Mouse (Mus musculus): ENCODE results near the gene Plcb4. TPM values are rescaled to one million over a fixed set of nuclear protein-coding genes. Genes with fewer than 3 reads are reported as not detected.

Plcb4 gene
- polyA plus RNA-seq, 1 experiment from 2014 or later, result 15.9 TPM

GRCm38 (mm10) chr2:135820691-135821090, 161.9 kb downstream of the Plcb4 start:
- no peak overlapping the region for H3K4me3 ChIP-seq
- 80% methylated on average over 2 of the region's 2 CpGs for WGBS
- no peaks in the 10 kb centered on the region for H3K4me1 ChIP-seq
- no peaks in the 10 kb centered on the region for H3K36me3 ChIP-seq (replicated peaks)
- no peaks in the 10 kb centered on the region for H3K9me3 ChIP-seq
- no peak overlapping the region for H3K27ac ChIP-seq
- no peaks in the 10 kb centered on the region for H3K27me3 ChIP-seq (ENCODE audit: poor library complexity, severe bottlenecking)
- no peak for DNase-seq (ENCODE audit: extremely low spot score, low spot score)

DNA sequence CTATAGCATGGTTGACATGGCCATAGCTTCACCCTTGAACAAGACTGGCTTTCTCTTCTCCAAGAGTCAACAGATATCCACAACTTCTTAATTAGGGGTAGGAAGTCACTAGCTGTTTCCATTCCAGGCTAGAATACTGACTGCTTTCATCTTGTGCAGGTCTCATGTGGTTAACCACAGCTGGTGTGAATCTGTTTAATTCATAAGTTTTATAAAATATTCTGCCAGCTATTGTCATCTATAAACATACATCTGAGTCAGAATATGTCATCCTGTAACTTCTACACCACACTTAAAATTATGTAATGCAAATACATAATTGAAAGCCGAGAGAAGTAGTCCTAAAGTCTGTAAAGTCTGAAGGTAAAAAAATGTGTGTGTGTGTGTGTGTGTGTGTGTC, 164.9 kb downstream of the Plcb4 start:
- no peak overlapping the region for H3K27ac ChIP-seq
- no peaks in the 10 kb centered on the region for H3K9me3 ChIP-seq
- H3K4me3 ChIP-seq, result no peak overlapping the region
- no peak for DNase-seq (ENCODE audit: extremely low spot score, low spot score)
- H3K4me1 ChIP-seq, result no peaks in the 10 kb centered on the region
- H3K27me3 ChIP-seq (ENCODE audit: poor library complexity, severe bottlenecking), result no peaks in the 10 kb centered on the region
- WGBS, result 81% methylated on average over 1 of the region's 1 CpGs
- no peaks in the 10 kb centered on the region for H3K36me3 ChIP-seq (replicated peaks)

DNA sequence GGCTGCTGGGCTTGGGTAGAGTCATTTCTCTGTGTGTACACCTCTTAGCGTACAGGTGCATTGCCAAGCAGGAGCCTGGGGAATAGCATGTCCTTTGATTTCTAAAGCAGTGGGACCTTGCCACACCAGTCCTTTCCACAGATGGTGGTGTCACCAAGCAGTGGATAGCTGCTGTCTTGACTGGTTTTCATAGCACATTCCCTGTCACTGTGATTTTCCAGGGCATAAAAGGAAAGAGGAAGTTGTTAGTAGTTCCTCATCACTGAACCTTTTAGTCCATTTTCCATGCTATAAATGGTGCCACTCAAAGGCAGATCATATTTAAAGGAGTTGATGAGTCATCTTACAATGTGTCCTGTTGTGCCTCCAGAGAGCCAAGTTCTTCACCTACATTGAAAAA, 165.9 kb downstream of the Plcb4 start:
- no peak overlapping the region for H3K27ac ChIP-seq
- H3K27me3 ChIP-seq (ENCODE audit: poor library complexity, severe bottlenecking), result no peaks in the 10 kb centered on the region
- no peak for DNase-seq (ENCODE audit: extremely low spot score, low spot score)
- H3K4me3 ChIP-seq, result no peak overlapping the region
- no peaks in the 10 kb centered on the region for H3K36me3 ChIP-seq (replicated peaks)
- no peaks in the 10 kb centered on the region for H3K9me3 ChIP-seq
- no peaks in the 10 kb centered on the region for H3K4me1 ChIP-seq
- WGBS, result 90% methylated on average over 1 of the region's 1 CpGs

- H3K36me3 ChIP-seq (replicated peaks), result no peaks in the 10 kb centered on the region
- WGBS, result 94% methylated on average over 2 of the region's 2 CpGs
Measured at GRCm38 (mm10) chr2:135825645-135826044, 166.8 kb downstream of the Plcb4 start.

DNA sequence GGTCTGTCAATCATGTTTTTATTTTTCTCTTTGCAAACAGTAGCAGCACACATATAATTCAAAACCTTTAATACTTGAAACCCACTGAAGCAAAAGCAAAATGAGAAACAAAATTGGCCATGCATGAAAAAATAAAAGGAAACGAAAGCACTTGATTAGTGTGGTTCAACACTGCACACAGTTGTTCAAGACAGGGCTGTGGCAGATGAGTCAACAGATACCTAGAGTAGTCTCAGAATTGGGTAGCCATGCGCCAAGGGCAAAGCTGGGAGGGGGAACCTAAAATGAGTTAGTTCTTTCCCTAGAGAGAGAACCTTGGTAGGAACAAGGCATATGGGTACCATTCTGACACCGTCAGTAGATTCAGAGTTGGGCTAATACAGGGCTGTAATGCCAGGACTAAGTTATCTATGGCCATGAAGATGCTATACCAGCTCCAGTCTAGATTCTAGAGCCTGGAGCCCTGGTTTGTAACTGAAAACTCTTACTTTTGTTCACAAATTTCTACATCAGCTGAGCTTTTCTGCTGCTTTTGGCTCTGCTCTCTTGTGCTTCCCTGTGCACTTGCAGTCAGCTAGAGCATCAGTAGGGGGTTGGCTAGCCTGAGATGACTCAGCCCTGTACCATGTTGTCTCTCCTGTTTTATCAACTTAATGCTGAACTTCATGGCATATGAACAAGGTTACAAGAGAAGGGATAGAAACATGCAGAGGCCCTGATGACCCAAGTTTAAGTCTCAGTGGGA, 168.0 kb downstream of the Plcb4 start:
- H3K27me3 ChIP-seq (ENCODE audit: poor library complexity, severe bottlenecking), result no peaks in the 10 kb centered on the region
- no peak for DNase-seq (ENCODE audit: extremely low spot score, low spot score)
- H3K27ac ChIP-seq, result no peak overlapping the region
- WGBS, result 94% methylated on average over 3 of the region's 3 CpGs
- no peaks in the 10 kb centered on the region for H3K4me1 ChIP-seq
- H3K4me3 ChIP-seq, result no peak overlapping the region
- H3K36me3 ChIP-seq (replicated peaks), result no peaks in the 10 kb centered on the region
- no peaks in the 10 kb centered on the region for H3K9me3 ChIP-seq

More at GRCm38 (mm10) chr2:135825645-135826044, 166.8 kb downstream of the Plcb4 start:
- Histone ChIP-seq H3K9me3 (no peaks in the 10 kb centered on the region), H3K4me3 (no peak overlapping the region), H3K27ac (no peak overlapping the region), H3K27me3 (ENCODE audit: poor library complexity, severe bottlenecking) (no peaks in the 10 kb centered on the region), H3K4me1 (no peaks in the 10 kb centered on the region)
- DNase-seq (ENCODE audit: extremely low spot score, low spot score), result no peak

- H3K4me3 ChIP-seq, result no peak overlapping the region
- no peak for DNase-seq (ENCODE audit: extremely low spot score, low spot score)
- 81% methylated on average over 2 of the region's 2 CpGs for WGBS
- no peaks in the 10 kb centered on the region for H3K9me3 ChIP-seq
- H3K27me3 ChIP-seq (ENCODE audit: poor library complexity, severe bottlenecking), result no peaks in the 10 kb centered on the region
- no peak overlapping the region for H3K27ac ChIP-seq
- no peaks in the 10 kb centered on the region for H3K36me3 ChIP-seq (replicated peaks)
- H3K4me1 ChIP-seq, result no peaks in the 10 kb centered on the region
Measured at GRCm38 (mm10) chr2:135828446-135828845, 169.6 kb downstream of the Plcb4 start.

- H3K9me3 ChIP-seq, result no peaks in the 10 kb centered on the region
- no peaks in the 10 kb centered on the region for H3K4me1 ChIP-seq
- H3K36me3 ChIP-seq (replicated peaks), result no peaks in the 10 kb centered on the region
- H3K4me3 ChIP-seq, result no peak overlapping the region
- H3K27ac ChIP-seq, result no peak overlapping the region
- 96% methylated on average over 3 of the region's 3 CpGs for WGBS
- no peak for DNase-seq (ENCODE audit: extremely low spot score, low spot score)
- no peaks in the 10 kb centered on the region for H3K27me3 ChIP-seq (ENCODE audit: poor library complexity, severe bottlenecking)
Measured at GRCm38 (mm10) chr2:135833743-135834142, 174.9 kb downstream of the Plcb4 start.

DNA sequence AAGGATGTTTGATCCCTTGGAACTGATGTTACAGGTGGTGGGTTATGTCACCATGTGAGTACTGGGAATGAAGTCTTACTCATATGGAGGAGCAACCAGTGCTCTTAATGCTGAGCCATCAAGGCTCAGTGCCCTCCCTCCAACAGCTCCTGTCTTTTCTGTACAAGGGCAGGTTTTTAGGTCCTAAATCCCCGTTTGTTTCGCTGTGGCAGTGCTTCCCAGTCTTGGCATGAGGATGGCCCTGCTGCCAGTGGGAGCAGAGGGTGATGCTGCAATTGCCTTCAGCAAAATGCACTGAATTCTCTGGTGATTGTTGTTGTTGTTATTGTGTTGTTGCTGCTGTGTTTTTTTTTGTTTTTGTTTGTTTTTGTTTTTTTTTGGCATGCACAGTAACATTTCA, 175.6 kb downstream of the Plcb4 start:
- no peaks in the 10 kb centered on the region for H3K9me3 ChIP-seq
- H3K4me3 ChIP-seq, result no peak overlapping the region
- no peak overlapping the region for H3K27ac ChIP-seq
- no peaks in the 10 kb centered on the region for H3K36me3 ChIP-seq (replicated peaks)
- 91% methylated on average over 2 of the region's 2 CpGs for WGBS
- H3K4me1 ChIP-seq, result no peaks in the 10 kb centered on the region
- no peak for DNase-seq (ENCODE audit: extremely low spot score, low spot score)
- no peaks in the 10 kb centered on the region for H3K27me3 ChIP-seq (ENCODE audit: poor library complexity, severe bottlenecking)

DNA sequence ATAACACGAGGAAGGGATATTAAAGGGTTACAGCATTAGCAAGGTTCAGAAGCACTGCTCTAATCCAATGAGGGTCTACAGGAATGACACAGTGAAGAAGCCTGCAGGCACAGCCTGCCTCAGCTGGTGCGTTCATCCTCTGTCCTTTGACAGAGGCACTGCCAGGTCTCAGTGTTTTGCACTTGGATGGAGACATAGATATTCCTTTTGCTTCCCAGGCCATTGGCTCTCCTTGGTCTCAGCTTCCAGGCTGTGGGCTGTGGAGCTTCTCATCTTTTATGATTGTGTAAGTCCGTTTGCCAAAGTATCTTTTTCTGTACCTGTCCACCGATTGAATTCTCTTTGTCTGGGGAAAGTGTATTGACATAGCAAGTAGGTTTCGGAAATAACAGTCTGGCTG, 177.1 kb downstream of the Plcb4 start:
- H3K9me3 ChIP-seq, result no peaks in the 10 kb centered on the region
- WGBS, result 87% methylated on average over 5 of the region's 5 CpGs
- no peaks in the 10 kb centered on the region for H3K4me1 ChIP-seq
- DNase-seq (ENCODE audit: extremely low spot score, low spot score), result no peak
- H3K27me3 ChIP-seq (ENCODE audit: poor library complexity, severe bottlenecking), result no peaks in the 10 kb centered on the region
- no peak overlapping the region for H3K4me3 ChIP-seq
- no peak overlapping the region for H3K27ac ChIP-seq
- no peaks in the 10 kb centered on the region for H3K36me3 ChIP-seq (replicated peaks)

- Histone ChIP-seq H3K36me3 (replicated peaks) (no peaks in the 10 kb centered on the region), H3K4me3 (no peak overlapping the region), H3K9me3 (no peaks in the 10 kb centered on the region), H3K27me3 (ENCODE audit: poor library complexity, severe bottlenecking) (no peaks in the 10 kb centered on the region), H3K4me1 (no peaks in the 10 kb centered on the region), H3K27ac (no peak overlapping the region)
- DNase-seq (ENCODE audit: extremely low spot score, low spot score), result no peak
- WGBS, result 84% methylated on average over 3 of the region's 3 CpGs
Measured at GRCm38 (mm10) chr2:135836426-135836825, 177.6 kb downstream of the Plcb4 start.

GRCm38 (mm10) chr2:135837730-135838129, 178.9 kb downstream of the Plcb4 start:
- Histone ChIP-seq H3K4me1 (no peaks in the 10 kb centered on the region), H3K9me3 (no peaks in the 10 kb centered on the region), H3K36me3 (replicated peaks) (no peaks in the 10 kb centered on the region), H3K27ac (no peak overlapping the region), H3K4me3 (no peak overlapping the region), H3K27me3 (ENCODE audit: poor library complexity, severe bottlenecking) (no peaks in the 10 kb centered on the region)
- no peak for DNase-seq (ENCODE audit: extremely low spot score, low spot score)
- 86% methylated on average over 1 of the region's 1 CpGs for WGBS

DNA sequence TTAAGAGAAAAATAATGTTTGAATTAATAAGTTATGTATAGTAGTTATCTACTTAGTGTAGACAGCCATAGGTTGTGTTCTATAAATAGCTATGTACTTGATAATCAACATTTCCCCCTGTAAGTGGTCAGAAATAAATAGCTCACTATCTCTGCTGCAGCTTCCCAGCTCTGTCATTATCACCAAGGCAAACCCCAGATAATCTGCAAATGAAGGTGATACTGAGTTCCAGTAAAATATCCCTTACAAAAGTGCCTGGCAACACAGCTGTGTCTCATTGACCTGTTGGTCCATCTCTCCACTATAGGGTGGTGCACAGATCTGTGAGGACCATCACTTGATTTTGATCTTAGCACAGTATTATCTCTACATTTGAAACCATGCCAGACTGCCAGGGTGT, 179.3 kb downstream of the Plcb4 start:
- Histone ChIP-seq H3K4me3 (no peak overlapping the region), H3K27me3 (ENCODE audit: poor library complexity, severe bottlenecking) (no peaks in the 10 kb centered on the region), H3K9me3 (no peaks in the 10 kb centered on the region), H3K4me1 (no peaks in the 10 kb centered on the region), H3K27ac (no peak overlapping the region), H3K36me3 (replicated peaks) (no peaks in the 10 kb centered on the region)
- no peak for DNase-seq (ENCODE audit: extremely low spot score, low spot score)

- WGBS, result 89% methylated on average over 8 of the region's 8 CpGs
- Histone ChIP-seq H3K36me3 (replicated peaks) (no peaks in the 10 kb centered on the region), H3K4me3 (no peak overlapping the region), H3K27ac (no peak overlapping the region), H3K27me3 (ENCODE audit: poor library complexity, severe bottlenecking) (no peaks in the 10 kb centered on the region), H3K4me1 (no peaks in the 10 kb centered on the region), H3K9me3 (no peaks in the 10 kb centered on the region)
- DNase-seq (ENCODE audit: extremely low spot score, low spot score), result no peak
Measured at GRCm38 (mm10) chr2:135838651-135839286, 180.0 kb downstream of the Plcb4 start.
